Mouse (Mus musculus): ENCODE measurements at regions not wholly inside any gene's neighbourhood (a gene's known extent, or its start where the extent isn't known, plus 50 kb on each side); places are given as distances from the start of the nearest gene placed in this dataset.
"Not testable (repeated sequence)": the region's sequence is repeated elsewhere in the genome, so short reads cannot be mapped to it uniquely, and the experiment has no call there.

DNA sequence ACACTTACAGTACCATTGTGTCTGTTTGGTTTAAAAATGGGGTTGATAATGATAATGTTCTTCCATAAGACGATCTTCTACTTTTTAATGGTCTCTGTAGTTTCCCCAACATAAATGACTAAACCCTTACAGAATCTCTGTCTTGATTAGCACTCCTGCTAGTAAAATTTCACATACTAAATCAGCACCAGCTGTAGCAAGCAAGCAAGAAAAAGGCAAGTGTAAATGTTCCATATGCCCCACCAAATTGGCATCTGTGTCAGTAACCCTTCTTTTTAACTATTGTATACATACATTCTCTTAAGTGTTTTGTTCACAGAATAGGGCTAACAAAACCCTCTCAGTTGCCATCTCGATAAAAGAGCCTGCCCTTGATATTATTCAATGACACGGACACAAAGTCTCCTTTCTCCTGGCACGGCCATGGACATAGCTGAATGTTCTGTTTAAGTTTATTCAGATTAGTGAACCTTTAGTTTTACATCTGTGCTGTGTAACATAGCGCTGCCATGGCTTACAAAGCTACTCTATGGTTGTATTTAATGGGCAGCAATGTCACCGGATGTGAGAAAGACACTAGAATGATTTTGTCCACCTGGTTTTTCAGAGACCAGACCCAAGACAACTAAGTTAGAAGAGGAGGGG is 414.3 kb downstream of the Gtdc1 start:
- POLR2A ChIA-PET = no interaction called here
- CTCF ChIA-PET = no interaction called here

DNA sequence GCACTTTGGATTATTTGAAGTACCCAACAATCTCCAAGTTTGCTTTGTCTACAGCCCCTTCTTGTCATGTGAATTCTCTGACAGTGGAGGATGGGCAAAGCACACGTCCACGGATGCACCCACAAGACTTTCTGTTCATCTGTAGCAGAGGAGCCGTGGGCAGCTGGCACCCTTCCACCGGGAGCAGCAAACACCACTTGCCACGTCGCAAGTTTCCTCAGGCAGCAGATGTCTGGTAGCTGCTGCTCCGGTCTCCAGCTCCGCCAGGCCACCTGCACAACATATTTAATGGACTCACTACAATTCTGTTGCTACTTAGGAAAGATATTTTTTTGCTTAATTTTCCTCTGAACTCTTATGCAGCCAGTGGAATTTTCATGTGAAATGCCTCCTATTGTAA is 415.1 kb downstream of the Gtdc1 start:
- CTCF ChIA-PET = interaction anchor here in 1 of 4 experiments (0.6 kb wide), 1 partner anchor 484 kb away, joined by 3 read pairs; no protein-coding TSS in a partner anchor
- POLR2A ChIA-PET = interaction anchor here in 1 of 4 experiments (0.6 kb wide), 1 partner anchor 645 kb away, joined by 3 read pairs; no protein-coding TSS in a partner anchor

DNA sequence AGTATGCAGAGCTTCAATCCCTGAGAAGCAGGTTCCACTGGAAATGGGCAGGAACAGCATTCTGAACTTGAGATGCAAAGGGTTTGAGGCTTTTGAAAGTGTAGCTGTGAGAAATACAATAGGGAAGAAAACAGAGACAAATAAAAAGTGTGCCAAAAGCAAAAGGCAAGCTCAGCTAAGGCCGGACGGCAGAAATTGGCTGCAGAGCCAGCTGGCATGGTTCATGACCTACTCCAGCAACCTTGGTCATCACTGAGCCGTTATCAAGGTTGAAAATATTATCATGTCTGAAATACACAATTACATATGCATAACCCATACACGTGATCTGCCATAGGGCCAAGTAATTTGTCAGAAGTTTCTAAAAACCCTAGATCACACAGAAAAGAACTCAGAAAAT is 418.4 kb downstream of the Gtdc1 start:
- ChIA-PET CTCF (no interaction called here), POLR2A (interaction anchor here in 1 of 4 experiments (0.6 kb wide), 1 partner anchor 12 kb away, joined by 3 read pairs; no protein-coding TSS in a partner anchor)

DNA sequence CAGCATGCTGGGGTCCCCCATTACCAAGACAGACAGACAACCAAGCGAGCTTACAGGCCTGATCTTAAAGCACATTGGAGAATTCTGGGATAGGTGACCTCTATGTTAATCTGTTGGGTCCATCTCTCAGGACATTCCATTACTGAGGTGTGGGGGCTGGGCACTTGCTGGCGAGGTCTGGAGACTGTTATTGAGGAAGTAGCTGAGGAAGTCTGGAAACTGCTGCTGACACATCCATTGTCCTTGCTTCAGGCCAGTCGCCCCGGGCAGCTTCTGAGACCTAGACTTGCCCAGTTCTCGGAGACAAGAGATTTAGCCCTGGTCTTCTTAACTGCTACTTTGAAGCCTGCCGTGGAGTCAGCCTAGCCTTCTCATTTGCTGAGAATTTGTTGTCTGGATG is 423.2 kb downstream of the Gtdc1 start:
- ChIA-PET CTCF (no interaction called here), POLR2A (interaction anchor here in 1 of 4 experiments (0.7 kb wide), 1 partner anchor 37 kb away, joined by 3 read pairs; no protein-coding TSS in a partner anchor)

DNA sequence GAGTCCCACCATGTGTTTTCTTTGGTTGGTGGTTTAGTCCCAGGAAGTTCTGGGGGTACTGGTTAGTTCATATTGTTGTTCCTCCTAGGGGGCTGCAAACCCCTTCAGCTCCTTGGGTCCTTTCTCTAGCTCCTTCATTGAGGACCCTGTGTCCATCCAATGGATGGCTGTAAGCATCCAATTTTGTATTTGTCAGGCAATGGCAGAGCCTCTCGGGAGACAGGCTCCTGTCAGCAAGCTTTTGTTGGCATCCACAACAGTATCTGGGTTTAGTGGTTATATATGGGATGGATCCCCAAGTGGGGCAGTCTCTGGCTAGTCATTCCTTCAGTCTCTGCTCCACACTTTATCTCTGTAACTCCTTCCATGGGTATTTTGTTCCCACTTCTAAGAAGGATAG is 436.7 kb downstream of the Gtdc1 start:
- CTCF ChIA-PET = not testable (repeated sequence)

DNA sequence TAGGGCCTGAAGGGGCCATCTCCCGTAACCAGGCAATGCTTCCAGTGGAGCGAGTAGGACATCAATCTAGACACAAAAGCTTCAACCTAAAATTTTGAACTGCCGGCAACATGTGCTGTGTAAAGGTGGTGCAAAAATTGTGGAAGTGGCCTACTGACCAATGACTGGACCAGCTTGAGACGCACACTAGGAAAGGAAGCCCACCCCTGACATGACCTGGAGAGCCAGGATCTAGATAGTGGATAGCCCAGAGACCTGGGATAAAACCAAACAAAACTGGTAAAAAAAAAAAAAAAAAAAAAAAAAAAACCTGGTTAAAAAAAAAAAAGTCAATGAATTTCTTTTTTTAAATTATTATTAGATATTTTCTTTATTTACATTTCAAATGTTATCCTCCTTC is 437.2 kb downstream of the Gtdc1 start:
- ChIA-PET CTCF (no interaction called here), POLR2A (no interaction called here)

More for the DNA sequence above, 436.7 kb downstream of the Gtdc1 start:
- POLR2A ChIA-PET = not testable (repeated sequence)

DNA sequence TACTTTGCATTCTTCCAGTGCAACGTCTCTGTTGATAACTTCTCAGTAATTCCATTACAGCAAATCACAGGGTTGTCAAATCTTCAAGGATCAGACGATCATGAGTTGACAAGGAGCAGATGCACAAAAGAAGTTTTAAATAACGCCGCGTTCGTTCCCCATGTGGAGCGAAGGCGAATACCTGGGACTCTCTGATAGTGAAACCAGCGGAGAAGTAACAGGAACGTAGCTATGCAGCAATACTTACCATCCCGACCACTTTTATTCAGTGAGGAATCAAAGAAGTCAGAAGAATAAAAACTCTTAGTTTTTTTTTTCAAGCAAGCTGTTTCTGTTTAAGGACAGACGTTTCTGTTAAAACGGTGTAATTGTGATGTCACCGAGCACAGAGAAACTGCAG is 441.6 kb downstream of the Gtdc1 start:
- CTCF ChIA-PET = no interaction called here

DNA sequence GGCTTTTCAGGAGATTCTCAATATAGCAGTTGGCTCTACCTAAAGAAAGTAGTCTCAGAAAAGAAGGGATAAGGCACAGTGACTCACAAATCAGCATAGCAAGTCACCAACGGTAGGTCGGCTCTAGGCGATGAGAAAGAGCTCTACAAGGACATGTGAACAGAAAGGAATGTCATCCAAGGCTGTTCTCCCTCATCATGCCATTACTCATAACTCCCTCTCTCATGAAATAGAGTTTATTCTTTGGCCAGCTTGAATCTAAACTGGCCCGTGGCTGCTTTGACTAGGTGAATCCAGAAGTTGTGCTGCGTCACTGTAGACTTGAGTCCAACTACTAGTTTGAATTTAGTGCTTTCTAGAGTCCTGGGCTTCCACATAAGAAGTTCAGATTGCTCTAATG is 447.7 kb downstream of the Gtdc1 start:
- CTCF ChIA-PET = no interaction called here
- POLR2A ChIA-PET = no interaction called here

More for the DNA sequence above, 441.6 kb downstream of the Gtdc1 start:
- POLR2A ChIA-PET = interaction anchor here in 1 of 4 experiments (1.2 kb wide), 1 partner anchor 12 kb away, joined by 3 read pairs; no protein-coding TSS in a partner anchor

DNA sequence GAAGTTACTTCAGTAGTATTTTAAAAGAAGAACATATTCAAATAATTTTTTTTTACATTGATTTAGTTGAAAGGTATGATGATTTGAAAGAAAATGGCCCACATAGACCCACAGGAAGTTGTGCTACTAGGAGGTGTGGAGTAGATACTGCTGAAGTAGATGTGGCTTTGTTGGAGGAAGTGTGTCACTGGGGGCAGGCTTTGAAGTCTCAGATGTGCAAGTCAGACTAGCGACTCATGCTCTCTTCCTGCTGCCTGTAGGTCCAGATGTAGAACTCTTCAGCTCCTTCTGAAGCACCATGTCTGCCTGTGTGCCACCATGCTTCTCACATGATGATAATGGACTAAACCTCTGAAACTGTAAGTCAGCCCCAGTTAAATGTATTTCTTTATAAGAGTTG is 452.0 kb downstream of the Gtdc1 start:
- POLR2A ChIA-PET = no interaction called here
- CTCF ChIA-PET = interaction anchor here in 1 of 4 experiments (0.5 kb wide), 1 partner anchor 9 kb away, joined by 3 read pairs; no protein-coding TSS in a partner anchor

DNA sequence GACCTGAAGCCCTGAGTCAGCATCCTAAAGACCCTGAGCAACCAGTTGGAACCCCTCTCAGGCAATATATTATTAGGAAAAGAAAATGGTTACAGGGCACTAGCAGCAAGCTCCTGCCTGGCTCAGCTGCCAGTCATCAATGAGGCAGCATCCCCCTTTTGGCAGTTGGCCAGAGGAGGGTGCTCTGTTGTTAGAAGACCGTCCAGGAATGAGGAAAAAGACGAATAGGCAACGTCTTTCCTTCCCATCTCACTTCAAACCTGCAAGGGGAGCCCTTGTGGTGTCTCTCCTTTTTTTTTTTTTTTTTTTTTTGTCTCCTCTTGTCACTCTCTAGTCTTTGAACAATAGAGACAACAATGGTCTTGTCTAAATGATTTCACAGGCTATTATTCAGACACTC is 452.8 kb downstream of the Gtdc1 start:
- CTCF ChIA-PET = interaction anchor here in 3 of 4 experiments (0.6 to 0.8 kb wide), 5 partner anchors 156 to 888 kb away, joined by 3 to 14 read pairs (median 8); no protein-coding TSS in a partner anchor
- POLR2A ChIA-PET = interaction anchor here in 1 of 4 experiments (0.7 kb wide), 1 partner anchor 919 kb away, joined by 7 read pairs; no protein-coding TSS in a partner anchor

DNA sequence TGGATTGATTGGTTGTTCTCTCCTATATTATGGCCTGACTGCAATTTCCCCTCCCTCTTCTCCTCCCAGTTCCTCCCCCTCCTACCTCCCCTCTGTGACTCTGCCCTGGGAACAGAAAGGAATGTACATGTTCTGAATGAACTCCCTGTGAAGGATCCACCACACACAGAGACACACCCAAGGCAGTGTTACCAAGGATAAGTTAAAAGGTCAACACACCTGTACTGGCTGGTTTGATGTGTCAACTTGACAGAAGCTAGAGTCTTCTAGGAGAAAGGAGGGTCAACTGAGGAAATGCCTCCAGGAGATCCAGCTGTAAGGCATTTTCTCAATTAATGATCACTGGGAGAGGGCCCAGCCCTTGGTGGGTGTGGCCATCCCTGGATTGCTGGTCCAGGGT is 456.1 kb downstream of the Gtdc1 start:
- ChIA-PET CTCF (interaction anchor here in 1 of 4 experiments (1.1 kb wide), 1 partner anchor 64 kb away, joined by 3 read pairs; no protein-coding TSS in a partner anchor), POLR2A (interaction anchor here in 1 of 4 experiments (0.8 kb wide), 1 partner anchor 631 kb away, joined by 4 read pairs; no protein-coding TSS in a partner anchor)

DNA sequence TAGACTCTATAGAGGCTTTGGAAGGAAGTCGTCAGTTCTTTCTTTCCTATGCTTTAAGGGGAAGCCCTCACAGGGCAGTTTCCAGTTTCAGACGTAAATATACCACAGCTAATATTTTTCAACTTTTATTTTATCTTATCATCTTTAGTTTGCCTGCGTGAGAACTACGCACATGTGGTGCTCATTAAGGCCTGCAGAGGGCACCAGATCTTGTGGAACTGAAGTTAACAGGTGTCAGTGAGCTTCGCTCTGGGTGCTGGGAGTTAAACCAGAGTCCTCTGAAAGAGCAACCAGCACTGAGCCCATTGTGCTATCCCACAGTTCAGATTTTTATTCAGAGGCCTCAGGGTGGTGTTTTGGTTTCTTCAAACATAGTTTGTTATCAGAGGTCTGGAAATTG is 456.5 kb downstream of the Gtdc1 start:
- ChIA-PET CTCF (interaction anchor here in 1 of 4 experiments (1.1 kb wide), 1 partner anchor 64 kb away, joined by 3 read pairs; no protein-coding TSS in a partner anchor), POLR2A (interaction anchor here in 1 of 4 experiments (0.8 kb wide), 1 partner anchor 631 kb away, joined by 4 read pairs; no protein-coding TSS in a partner anchor)

DNA sequence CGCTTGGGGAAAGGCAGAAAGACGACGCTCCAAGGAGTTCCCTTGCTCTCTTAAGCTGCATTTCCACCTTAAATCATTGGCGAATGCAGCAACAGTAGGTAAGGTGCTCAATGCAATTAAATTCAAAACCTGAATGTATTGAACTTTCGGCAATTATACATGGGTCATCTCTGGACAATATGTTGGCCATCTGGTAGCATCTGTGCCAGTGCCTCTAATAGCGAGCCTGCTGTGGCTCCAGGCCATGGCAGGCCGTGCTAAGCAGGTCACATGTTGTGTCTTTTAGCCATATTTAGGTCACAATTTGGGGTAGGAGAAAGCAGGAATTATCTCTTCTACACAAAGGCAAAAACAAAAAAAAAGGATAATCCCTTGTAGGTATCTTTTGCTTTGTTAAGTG is 462.8 kb downstream of the Gtdc1 start:
- POLR2A ChIA-PET = interaction anchor here in 1 of 4 experiments (0.6 kb wide), 1 partner anchor 939 kb away, joined by 4 read pairs; no protein-coding TSS in a partner anchor

DNA sequence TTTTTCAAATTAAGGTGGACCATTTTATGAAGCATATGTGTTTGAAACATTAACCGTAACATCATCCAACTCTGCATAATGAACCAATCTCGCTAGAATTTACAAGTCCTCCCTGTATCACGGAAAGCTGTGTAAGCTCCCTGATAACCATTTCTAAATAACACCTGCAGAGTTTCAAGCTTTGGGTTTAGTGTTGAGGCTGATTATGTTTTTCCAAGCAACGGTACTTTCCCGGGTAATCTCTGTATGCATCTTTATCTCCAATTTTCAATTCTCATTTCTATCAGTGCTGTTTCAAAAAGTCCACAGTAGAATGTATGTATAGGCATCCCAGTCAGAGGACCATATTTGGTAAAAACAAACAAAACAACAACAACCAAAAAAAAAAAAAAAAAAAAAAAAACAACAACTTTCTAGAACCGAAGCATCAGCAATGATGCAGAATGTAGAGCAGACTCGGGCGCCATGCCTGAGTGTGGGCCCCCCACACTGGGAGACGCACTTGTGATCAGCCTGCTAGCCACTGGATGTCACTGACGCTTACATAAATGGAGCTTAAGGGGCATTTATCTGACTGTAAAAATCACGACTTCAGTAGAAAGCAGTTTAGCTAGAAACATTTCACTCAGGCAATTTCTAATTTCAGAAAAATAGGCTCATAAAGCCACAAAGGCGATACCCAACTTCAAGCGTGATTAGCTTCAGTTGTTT is 464.7 kb downstream of the Gtdc1 start:
- ChIA-PET POLR2A (no interaction called here), CTCF (no interaction called here)

More for the DNA sequence above, 462.8 kb downstream of the Gtdc1 start:
- CTCF ChIA-PET = no interaction called here

DNA sequence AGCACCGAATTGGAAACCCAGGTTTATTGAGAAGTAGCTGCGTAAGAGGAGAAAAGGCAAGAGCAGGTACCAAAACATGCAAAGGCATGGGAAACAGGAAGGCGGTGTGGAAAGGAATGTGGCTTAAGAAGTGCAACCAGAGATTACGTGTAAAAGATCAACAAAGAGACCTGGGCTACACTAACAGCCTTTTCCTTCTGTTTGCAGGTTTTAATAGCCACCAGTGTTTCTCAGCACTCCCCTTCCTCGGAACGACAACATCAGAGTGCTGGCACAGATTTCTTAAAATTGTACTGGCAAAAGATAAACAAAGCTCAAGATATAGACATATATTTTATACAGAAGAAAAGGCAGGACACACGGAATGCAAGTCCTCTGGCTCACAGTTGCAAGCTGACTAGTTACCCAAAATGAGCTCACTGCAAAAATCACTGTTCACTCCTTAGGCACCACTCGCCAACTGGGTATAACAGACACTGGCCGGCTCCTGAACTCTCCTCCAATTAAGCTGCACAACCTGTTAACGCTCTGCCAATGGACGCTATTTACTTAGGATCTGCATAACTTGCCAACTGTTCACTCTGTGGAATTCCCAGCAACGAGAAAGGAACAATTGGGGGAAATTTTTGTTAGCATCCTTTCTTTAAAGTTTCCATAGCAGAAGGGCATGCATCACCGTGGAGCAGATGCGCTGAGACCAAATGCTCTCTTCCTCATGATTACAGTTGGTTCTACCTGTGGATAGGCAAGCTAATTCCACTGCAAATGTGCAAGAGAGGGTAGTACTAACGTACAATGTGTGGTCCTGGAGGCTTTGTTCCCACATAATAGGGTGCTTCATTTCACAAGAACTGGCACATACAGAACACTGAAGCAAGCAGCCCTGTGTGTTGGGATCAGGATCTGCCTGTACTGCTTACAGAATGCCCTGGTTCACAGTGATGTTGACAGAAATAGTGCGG is 465.9 kb downstream of the Gtdc1 start:
- ChIA-PET CTCF (no interaction called here), POLR2A (no interaction called here)

DNA sequence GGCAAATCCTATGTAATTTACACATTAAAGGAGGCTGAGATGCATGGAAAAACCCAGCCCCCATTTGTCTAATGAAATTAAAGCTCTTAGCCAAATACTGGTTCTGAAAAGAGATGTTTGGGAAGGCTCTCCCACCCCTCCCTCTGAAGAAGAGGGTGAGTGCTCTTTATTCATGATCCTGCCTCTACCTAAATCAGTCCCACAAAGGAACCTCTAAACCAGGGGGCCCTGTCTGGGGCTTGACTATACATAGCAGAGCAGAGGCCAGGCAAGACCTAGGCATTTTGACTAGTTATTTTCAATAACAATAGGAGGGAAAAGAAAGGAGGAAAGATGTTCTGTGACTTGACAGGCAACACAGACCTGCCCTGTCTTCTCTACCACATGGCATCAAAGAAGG is 478.0 kb downstream of the Gtdc1 start:
- ChIA-PET POLR2A (no interaction called here), CTCF (interaction anchor here in 1 of 4 experiments (0.6 kb wide), 1 partner anchor 648 kb away, joined by 3 read pairs; no protein-coding TSS in a partner anchor)

Measured in embryonic stem cell, embryonic (primary cell).